Mouse (Mus musculus): ENCODE measurements around the gene Nudc. TPM values are rescaled to one million over a fixed set of nuclear protein-coding genes. Genes with fewer than 3 reads are reported as not detected.

Nudc gene
- polyA plus RNA-seq, 1 experiment from 2014 or later, result 322 TPM

DNA sequence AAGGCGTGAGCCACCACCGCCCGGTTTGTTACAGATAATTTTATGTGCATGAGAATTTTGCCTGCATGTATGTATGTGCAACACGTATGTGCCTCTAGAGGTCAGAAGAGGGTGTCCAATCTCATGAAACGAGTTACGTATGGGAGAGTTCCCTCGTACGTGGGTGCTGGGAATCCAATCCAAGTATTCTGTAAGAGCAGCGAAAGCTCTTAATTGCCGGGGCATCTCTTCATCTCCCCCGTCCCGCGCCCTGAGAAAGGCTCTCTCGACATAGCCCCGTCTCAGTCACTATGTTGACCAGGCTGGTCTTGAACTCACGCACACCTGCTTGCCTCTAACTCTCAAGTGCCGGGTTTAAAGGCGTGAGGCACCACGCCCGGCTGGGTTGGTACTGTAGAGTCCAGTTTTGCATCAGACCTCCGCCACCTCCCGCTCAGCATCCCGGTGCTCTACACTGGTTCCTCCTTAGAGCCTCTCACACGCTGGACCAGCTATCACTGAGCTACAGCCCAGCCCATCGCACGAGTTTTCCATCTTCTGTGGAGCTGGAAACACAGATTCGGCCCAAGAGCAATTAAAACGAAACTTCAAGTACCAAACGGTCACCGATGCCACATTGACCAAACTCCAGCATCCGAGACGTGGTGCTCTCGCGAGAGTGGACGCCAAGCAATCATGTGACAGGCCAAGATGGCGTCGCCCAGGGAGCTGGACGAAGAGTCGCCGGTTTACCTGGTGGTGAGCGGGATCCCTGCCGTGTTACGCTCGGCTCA, 28.5 kb upstream of the Nudc start, which contains the start of gene Gpatch3:
Gene Gpatch3, plus strand, starts transcription at position 676 of the 773 bp plus-strand sequence.
- no peaks in the 10 kb centered on the region for H3K36me3 ChIP-seq (replicated peaks; ENCODE audit: control insufficient read depth, insufficient read depth, low read depth, low read length)
- peak; percentile 77 for ATAC-seq (replicated peaks; ENCODE audit: insufficient number of reproducible peaks, low FRiP score, low TSS enrichment, low read depth)
- H3K27ac ChIP-seq (replicated peaks; ENCODE audit: low read depth, low read length), result peak within 1 kb of the TSS; percentile 79
- H3K9ac ChIP-seq (replicated peaks; ENCODE audit: low read length), result peak within 1 kb of the TSS; percentile 91
- no peaks in the 10 kb centered on the region for H3K27me3 ChIP-seq (ENCODE audit: control insufficient read depth, insufficient read depth, low read length)
- H3K4me2 ChIP-seq (ENCODE audit: low read depth, low read length), result peak within 1 kb of the TSS; percentile 89
- 8% methylated on average over 44 of the region's 44 CpGs for WGBS
- H3K9me3 ChIP-seq (replicated peaks; ENCODE audit: control insufficient read depth, low read length), result no peaks in the 10 kb centered on the region
- no peaks in the 10 kb centered on the region for H3K4me1 ChIP-seq (ENCODE audit: control insufficient read depth, insufficient read depth, low read length)
- peak; percentile 95 for DNase-seq (ENCODE audit: low spot score)
- H3K4me3 ChIP-seq (ENCODE audit: low read depth, low read length), result peak within 1 kb of the TSS; percentile 98

DNA sequence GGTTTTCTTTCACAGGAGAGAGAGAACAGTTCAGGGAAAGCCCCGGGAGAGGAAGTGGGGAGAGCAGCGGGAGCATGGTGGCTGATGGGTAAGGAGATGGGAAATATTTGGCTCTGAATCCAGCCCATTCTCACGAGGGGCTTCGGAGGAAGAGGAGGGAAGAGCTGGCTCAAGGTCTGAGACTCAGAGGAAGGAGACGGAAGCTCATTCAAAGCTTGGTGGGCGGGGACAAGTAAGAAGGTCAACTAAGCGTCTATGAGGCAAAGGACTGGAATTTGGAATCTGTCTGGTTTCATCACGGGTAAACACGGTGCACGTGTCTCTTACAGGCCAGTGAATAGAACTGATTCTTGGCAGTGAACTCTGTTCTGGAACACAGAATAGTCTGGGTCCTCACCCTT, 24.3 kb upstream of the Nudc start:
- Histone ChIP-seq H3K9ac (replicated peaks; ENCODE audit: low read length) (no peak overlapping the region), H3K27ac (replicated peaks; ENCODE audit: low read depth, low read length) (no peak overlapping the region), H3K4me1 (ENCODE audit: control insufficient read depth, insufficient read depth, low read length) (no peaks in the 10 kb centered on the region), H3K4me2 (ENCODE audit: low read depth, low read length) (no peak overlapping the region), H3K36me3 (replicated peaks; ENCODE audit: control insufficient read depth, insufficient read depth, low read depth, low read length) (no peaks in the 10 kb centered on the region), H3K9me3 (replicated peaks; ENCODE audit: control insufficient read depth, low read length) (no peaks in the 10 kb centered on the region), H3K27me3 (ENCODE audit: control insufficient read depth, insufficient read depth, low read length) (no peaks in the 10 kb centered on the region), H3K4me3 (ENCODE audit: low read depth, low read length) (no peak overlapping the region)
- WGBS, result 58% methylated on average over 10 of the region's 10 CpGs
- ATAC-seq (replicated peaks; ENCODE audit: insufficient number of reproducible peaks, low FRiP score, low TSS enrichment, low read depth) (no peak), DNase-seq (ENCODE audit: low spot score) (no peak)

DNA sequence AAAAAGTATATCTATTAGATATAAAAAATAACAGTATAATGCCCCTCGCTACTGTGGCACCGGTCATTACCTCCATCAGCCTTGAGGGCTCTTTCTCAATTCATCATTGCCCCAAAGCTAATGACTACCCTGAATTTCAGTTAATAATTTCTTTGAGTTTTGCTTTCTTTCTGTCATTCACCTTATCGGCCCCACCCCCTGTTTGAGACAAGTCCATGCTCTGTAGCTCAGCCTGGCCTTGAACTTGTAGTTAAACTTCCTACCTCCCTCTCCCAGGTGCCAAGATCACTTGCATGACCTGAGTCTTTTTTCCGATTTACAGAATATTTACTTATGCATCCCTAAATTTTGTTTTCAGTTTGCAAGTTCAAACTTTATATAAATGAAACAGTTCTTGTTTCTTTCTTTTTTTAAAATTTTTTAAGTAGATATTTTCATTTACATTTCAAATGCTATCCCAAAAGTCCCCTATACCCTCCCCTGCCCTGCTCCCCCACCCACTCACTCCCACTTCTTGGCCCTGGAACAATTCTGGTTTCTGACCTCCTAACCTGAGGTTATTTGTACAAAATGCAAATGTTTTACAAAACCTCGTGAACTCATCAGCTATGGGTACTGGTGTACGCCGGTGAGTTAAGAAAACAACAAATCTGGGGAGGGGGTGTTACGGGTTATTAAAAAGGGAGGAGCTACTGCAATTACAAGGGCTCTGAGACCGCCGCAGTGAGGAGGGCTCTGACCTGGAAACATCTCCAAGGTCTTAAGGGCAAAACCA, 23.7 kb upstream of the Nudc start:
- Histone ChIP-seq H3K9me3 (replicated peaks; ENCODE audit: control insufficient read depth, low read length) (no peaks in the 10 kb centered on the region), H3K4me3 (ENCODE audit: low read depth, low read length) (no peak overlapping the region), H3K27ac (replicated peaks; ENCODE audit: low read depth, low read length) (no peak overlapping the region), H3K4me1 (ENCODE audit: control insufficient read depth, insufficient read depth, low read length) (no peaks in the 10 kb centered on the region), H3K9ac (replicated peaks; ENCODE audit: low read length) (no peak overlapping the region), H3K27me3 (ENCODE audit: control insufficient read depth, insufficient read depth, low read length) (no peaks in the 10 kb centered on the region), H3K4me2 (ENCODE audit: low read depth, low read length) (no peak overlapping the region), H3K36me3 (replicated peaks; ENCODE audit: control insufficient read depth, insufficient read depth, low read depth, low read length) (no peaks in the 10 kb centered on the region)
- DNase-seq (ENCODE audit: low spot score), result no peak
- 78% methylated on average over 10 of the region's 10 CpGs for WGBS
- ATAC-seq (replicated peaks; ENCODE audit: insufficient number of reproducible peaks, low FRiP score, low TSS enrichment, low read depth), result no peak

DNA sequence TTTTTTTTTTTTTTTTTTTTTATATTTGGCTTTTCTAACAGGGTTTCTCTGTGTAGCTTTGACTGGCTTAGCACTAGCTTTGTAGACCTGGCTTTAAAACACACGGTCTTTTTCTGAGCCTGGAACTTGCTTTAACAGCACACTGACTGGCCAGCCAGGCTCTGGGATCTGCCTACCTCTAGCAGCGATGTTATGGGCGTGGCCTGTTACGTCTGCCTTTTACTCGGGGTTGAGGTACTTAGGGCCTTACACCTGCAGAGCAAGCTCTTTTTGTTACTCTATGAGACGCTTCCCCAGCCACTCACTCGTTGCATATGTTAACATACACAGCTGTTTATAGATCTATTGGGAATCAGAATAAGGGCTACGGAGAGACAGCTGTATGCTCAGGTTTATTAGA, 21.5 kb upstream of the Nudc start:
- 29% methylated on average over 8 of the region's 8 CpGs for WGBS
- no peak for DNase-seq (ENCODE audit: low spot score)
- H3K27me3 ChIP-seq (ENCODE audit: control insufficient read depth, insufficient read depth, low read length), result no peaks in the 10 kb centered on the region

DNA sequence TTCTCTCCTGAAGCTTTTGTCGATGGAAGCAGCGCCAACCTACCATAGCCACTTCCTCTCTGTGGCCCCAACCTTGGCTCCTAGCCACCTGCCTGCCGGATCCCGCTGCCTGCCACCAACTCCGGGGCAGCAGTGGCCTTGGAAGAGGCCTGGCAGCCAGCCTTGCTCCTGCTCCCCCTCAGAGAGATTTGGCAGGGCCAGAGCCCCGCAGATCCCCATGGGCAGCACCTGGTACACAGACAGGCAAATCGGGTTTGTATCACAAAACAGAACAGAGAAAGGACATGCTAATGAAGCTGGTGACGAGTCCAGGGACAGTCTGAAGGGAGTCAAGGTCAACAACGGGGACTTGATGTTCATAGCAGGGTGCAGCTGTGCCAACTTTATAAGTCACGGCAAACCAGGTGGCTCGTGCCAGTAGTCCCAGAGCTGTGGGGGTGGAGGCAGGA, 17.4 kb upstream of the Nudc start:
- no peak overlapping the region for H3K4me2 ChIP-seq (ENCODE audit: low read depth, low read length)
- no peak overlapping the region for H3K27ac ChIP-seq (replicated peaks; ENCODE audit: low read depth, low read length)
- H3K9ac ChIP-seq (replicated peaks; ENCODE audit: low read length), result no peak overlapping the region
- no peaks in the 10 kb centered on the region for H3K4me1 ChIP-seq (ENCODE audit: control insufficient read depth, insufficient read depth, low read length)
- no peaks in the 10 kb centered on the region for H3K9me3 ChIP-seq (replicated peaks; ENCODE audit: control insufficient read depth, low read length)
- ATAC-seq (replicated peaks; ENCODE audit: insufficient number of reproducible peaks, low FRiP score, low TSS enrichment, low read depth) (no peak), DNase-seq (ENCODE audit: low spot score) (no peak)
- no peaks in the 10 kb centered on the region for H3K36me3 ChIP-seq (replicated peaks; ENCODE audit: control insufficient read depth, insufficient read depth, low read depth, low read length)
- WGBS, result 82% methylated on average over 11 of the region's 11 CpGs
- no peaks in the 10 kb centered on the region for H3K27me3 ChIP-seq (ENCODE audit: control insufficient read depth, insufficient read depth, low read length)
- no peak overlapping the region for H3K4me3 ChIP-seq (ENCODE audit: low read depth, low read length)

More for the DNA sequence above, 21.5 kb upstream of the Nudc start:
- H3K27ac ChIP-seq (replicated peaks; ENCODE audit: low read depth, low read length), result no peak overlapping the region
- H3K4me3 ChIP-seq (ENCODE audit: low read depth, low read length), result no peak overlapping the region
- no peaks in the 10 kb centered on the region for H3K4me1 ChIP-seq (ENCODE audit: control insufficient read depth, insufficient read depth, low read length)
- H3K36me3 ChIP-seq (replicated peaks; ENCODE audit: control insufficient read depth, insufficient read depth, low read depth, low read length), result no peaks in the 10 kb centered on the region
- ATAC-seq (replicated peaks; ENCODE audit: insufficient number of reproducible peaks, low FRiP score, low TSS enrichment, low read depth), result no peak
- H3K9ac ChIP-seq (replicated peaks; ENCODE audit: low read length), result no peak overlapping the region
- no peaks in the 10 kb centered on the region for H3K9me3 ChIP-seq (replicated peaks; ENCODE audit: control insufficient read depth, low read length)
- H3K4me2 ChIP-seq (ENCODE audit: low read depth, low read length), result no peak overlapping the region

DNA sequence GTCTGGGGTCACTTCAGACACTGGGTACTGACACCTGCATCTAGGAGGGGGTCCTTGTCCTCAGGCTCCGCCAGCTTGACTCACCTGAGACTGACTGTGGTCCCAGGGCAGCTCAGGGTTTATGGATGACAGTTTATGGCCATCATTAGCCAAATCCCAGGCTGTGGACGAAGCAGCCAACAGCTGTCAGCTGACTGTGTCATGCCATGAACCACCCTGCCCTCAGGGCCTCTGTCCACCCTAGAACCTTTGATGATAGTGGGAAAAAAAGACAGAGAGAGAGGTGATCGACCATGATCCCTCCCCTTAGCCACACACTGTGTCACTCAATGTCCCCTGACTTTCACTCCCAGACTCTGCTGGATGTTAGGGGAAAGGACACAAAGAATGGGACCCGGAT, 15.8 kb upstream of the Nudc start:
- H3K4me2 ChIP-seq (ENCODE audit: low read depth, low read length), result no peak overlapping the region
- H3K4me1 ChIP-seq (ENCODE audit: control insufficient read depth, insufficient read depth, low read length), result no peaks in the 10 kb centered on the region
- no peak overlapping the region for H3K9ac ChIP-seq (replicated peaks; ENCODE audit: low read length)
- H3K27me3 ChIP-seq (ENCODE audit: control insufficient read depth, insufficient read depth, low read length), result no peaks in the 10 kb centered on the region
- 73% methylated on average over 4 of the region's 4 CpGs for WGBS
- no peak overlapping the region for H3K4me3 ChIP-seq (ENCODE audit: low read depth, low read length)
- ATAC-seq (replicated peaks; ENCODE audit: insufficient number of reproducible peaks, low FRiP score, low TSS enrichment, low read depth) (no peak), DNase-seq (ENCODE audit: low spot score) (no peak)
- H3K27ac ChIP-seq (replicated peaks; ENCODE audit: low read depth, low read length), result no peak overlapping the region
- no peaks in the 10 kb centered on the region for H3K36me3 ChIP-seq (replicated peaks; ENCODE audit: control insufficient read depth, insufficient read depth, low read depth, low read length)
- H3K9me3 ChIP-seq (replicated peaks; ENCODE audit: control insufficient read depth, low read length), result no peaks in the 10 kb centered on the region

DNA sequence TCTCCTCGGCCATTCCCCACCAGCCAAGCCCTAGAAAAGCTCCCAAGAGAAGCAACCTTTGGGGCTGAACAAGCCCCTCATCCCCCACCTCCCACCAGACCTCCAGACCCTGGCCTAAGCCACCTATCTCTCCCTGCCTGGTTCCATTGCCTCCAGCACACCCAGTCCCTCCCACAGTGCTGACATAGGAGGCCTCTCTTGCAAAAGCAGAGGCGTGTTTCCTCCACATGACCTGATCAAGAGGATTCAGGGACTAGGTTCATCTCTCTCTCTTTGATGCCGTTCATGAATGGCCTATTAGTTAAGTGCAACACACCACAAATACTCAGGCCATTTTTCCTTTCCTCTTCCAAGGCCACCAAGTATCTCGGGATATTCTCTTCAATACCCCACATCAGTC, 14.1 kb upstream of the Nudc start:
- no peak overlapping the region for H3K4me3 ChIP-seq (ENCODE audit: low read depth, low read length)

More for the DNA sequence above, 14.1 kb upstream of the Nudc start:
- H3K4me2 ChIP-seq (ENCODE audit: low read depth, low read length), result no peak overlapping the region
- H3K9me3 ChIP-seq (replicated peaks; ENCODE audit: control insufficient read depth, low read length), result no peaks in the 10 kb centered on the region
- no peak for ATAC-seq (replicated peaks; ENCODE audit: insufficient number of reproducible peaks, low FRiP score, low TSS enrichment, low read depth)
- no peak overlapping the region for H3K27ac ChIP-seq (replicated peaks; ENCODE audit: low read depth, low read length)
- H3K9ac ChIP-seq (replicated peaks; ENCODE audit: low read length), result no peak overlapping the region
- H3K36me3 ChIP-seq (replicated peaks; ENCODE audit: control insufficient read depth, insufficient read depth, low read depth, low read length), result no peaks in the 10 kb centered on the region
- H3K4me1 ChIP-seq (ENCODE audit: control insufficient read depth, insufficient read depth, low read length), result no peaks in the 10 kb centered on the region
- no peak for DNase-seq (ENCODE audit: low spot score)
- no peaks in the 10 kb centered on the region for H3K27me3 ChIP-seq (ENCODE audit: control insufficient read depth, insufficient read depth, low read length)
- 75% methylated on average over 4 of the region's 4 CpGs for WGBS

All from embryonic facial prominence, embryonic 11.5 days (tissue).